Mouse (Mus musculus) spleen, postnatal 4 days (tissue): ENCODE measurements around the gene Gm4353.
A peak's percentile ranks its signal among the peaks of the same experiment; 100 is the strongest.
"Not testable (repeated sequence)": the region's sequence is repeated elsewhere in the genome, so short reads cannot be mapped to it uniquely, and the experiment has no call there.

Experiments used
- DNase-seq, 2 experiments: peaks; one replicate each; pipeline ENCODE4 v3.0.0; 2022; ENCODE audit warnings: low spot score in 2 of 2

The Gm4353 gene

DNA sequence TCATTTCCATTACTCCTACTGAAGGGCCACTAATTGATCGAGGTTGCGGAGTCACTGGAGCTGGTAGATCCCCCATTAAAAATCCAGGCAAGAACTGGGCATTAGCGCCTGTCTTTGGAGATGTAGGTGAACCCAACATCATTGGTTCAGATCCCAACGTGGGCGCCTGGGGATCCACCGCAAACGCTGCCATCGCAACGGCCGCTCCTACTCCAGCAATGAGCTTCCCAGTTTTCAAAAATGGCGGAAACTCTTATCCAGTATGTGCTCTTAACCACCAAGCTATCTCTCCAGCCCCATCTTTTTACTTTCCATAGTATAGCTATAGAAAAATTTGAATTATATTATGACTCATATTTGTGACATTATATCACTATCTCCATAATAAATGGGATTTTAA lies at the start of gene Gm4353:
TSS of gene Gm4353 (minus strand) at position 270 of the 400 bp plus-strand sequence.
- not testable (repeated sequence) for DNase-seq

GRCm38 (mm10) chr7:116132078-116132477 lies 47.6 kb upstream of the Gm4353 start:
- peak; percentile 61 to 84 for DNase-seq

- no peak for DNase-seq
These were observed 47.0 kb upstream of the Gm4353 start for GRCm38 (mm10) chr7:116131390-116131789.

- no peak for DNase-seq
These were observed 44.9 kb upstream of the Gm4353 start for GRCm38 (mm10) chr7:116129374-116129773.

- no peak for DNase-seq
These were observed 43.9 kb upstream of the Gm4353 start for GRCm38 (mm10) chr7:116128286-116128685.

DNA sequence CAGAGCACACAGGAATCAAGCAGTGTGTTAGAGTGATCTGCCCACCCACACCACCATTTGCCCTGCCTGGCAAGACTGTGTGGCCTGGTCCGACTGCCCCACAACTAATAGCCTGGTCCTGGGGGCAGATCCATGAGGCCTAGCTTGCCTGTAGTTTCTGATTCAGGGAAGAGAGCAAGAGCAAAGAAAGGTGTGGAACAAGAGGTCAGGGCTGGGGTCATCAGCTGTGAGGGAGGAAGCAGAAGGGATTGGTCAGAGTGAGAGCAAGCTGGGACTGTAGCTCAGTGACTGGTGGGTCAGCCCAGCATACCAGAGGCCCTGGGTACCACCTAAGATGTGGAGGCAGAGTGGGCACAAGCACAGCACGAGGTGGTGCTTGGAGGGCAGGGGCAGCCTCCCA lies 42.6 kb upstream of the Gm4353 start:
- no peak for DNase-seq

- no peak for DNase-seq
These were observed 41.2 kb upstream of the Gm4353 start for GRCm38 (mm10) chr7:116125671-116126070.

- DNase-seq, result no peak
These were observed 39.6 kb upstream of the Gm4353 start for GRCm38 (mm10) chr7:116124057-116124456.

DNA sequence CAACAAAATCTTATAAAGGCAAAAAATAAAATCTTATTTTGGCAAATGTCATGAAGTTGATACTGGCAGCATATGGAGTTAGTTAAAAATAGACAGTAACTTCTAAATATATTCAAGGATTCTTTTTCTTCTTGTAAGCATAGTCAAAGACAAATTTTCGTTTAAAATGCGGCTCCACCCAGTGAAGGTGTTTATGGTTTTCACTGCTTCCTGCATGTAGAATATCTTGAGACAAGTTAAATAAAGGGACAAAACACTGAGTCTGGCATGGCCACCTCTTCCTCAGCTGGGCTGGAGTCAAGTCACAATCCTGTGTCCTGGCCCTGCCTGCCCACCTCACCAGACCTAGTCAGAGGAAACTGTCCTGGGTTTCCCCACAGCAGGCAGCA lies 39.2 kb upstream of the Gm4353 start:
- no peak for DNase-seq

DNA sequence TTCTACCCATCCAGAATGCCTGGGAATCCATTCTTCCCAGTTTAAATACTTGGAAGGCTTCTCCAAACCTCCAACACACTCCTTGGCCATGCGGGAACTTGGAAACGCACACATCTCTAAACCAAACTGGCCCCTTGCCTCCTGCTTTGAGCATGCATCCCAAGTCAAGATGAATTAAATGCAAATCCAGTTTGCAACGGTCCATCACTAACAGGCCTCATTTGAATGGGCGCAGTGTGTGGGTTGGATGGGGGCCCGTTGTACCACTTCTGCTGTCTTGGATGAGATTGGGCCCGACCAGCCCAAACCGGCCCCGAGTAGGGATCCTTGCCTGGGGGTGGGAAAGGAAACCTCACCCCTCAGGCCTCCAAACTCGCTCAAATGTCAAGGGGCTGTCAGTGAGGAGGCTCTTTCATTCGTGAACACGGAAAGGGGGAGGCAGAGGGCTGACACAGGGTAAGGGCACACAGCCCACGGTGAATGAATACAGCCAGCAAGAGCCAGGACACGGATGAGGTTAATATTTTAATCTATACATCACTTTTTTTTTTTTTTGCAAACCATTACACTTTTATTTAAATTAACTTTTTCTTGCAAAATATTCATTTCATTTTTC lies 38.7 kb upstream of the Gm4353 start:
- no peak for DNase-seq

DNA sequence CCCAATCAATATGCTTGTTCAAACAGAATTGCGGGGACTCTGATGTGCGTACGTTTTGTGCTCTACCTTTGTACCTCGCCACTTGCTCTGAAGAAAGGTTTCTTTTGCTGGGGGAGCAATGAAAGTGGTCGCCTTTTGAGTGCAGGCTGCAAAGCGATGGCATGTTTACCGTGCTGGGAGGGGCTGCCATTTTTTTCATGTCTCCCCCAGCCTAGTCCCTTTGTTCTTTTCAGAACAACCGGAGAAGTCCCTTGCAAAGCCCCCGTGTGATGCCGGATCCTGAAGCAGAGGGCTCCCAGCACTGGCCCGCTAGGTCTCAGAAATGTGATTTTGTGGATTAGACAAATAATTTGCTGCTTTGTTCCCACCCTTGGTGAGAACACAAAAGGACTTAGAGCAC lies 36.8 kb upstream of the Gm4353 start:
- no peak for DNase-seq

DNA sequence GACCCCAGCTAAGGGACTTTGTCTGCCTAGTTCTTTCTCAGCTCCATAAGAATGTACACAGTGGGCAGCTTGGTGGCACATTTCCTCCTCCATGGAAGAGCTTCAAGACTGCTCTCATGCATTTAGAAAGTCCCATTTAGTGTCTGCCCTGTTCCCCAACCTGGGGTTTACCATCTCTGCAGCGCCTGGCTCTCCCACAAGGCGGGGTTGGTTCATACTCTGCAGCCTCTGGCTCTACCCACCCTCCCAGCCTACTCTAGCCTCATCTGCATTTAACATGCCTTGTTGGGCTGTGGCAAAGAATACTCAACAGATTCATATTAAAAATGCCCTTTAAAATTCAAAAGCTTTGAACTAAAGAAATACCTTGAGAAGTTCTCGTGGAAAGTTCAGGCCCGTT lies 36.3 kb upstream of the Gm4353 start:
- DNase-seq, result no peak

GRCm38 (mm10) chr7:116119306-116119857 lies 34.9 kb upstream of the Gm4353 start:
- DNase-seq, result no peak

- DNase-seq, result no peak
These were observed 31.6 kb upstream of the Gm4353 start for GRCm38 (mm10) chr7:116115991-116116390.

- DNase-seq, result no peak
These were observed 30.9 kb upstream of the Gm4353 start for GRCm38 (mm10) chr7:116115216-116115930.

DNA sequence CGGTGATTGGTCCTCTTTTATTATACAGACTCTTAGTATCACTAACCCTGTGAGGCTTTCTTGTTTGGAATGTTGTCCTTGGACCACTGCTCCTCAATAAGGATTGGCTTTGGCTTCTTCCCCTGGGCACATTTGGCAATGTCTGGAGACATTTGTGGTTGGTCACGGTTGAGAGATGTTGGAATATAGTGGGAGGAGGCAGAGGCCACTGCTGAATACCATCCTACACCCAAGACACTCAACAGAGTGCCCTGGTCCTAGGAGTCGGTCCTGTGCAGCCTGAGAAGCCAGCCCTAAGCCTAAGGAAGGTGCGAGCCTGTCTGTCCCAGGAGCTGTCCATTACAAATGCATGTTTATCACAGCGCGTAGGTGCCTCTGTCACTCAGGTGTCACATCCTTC lies 27.1 kb upstream of the Gm4353 start:
- no peak for DNase-seq

GRCm38 (mm10) chr7:116110661-116111060 lies 26.2 kb upstream of the Gm4353 start:
- no peak for DNase-seq

- DNase-seq, result peak in 1 of 2 experiments; percentile 55
These were observed 18.7 kb upstream of the Gm4353 start for GRCm38 (mm10) chr7:116103091-116103490.

DNA sequence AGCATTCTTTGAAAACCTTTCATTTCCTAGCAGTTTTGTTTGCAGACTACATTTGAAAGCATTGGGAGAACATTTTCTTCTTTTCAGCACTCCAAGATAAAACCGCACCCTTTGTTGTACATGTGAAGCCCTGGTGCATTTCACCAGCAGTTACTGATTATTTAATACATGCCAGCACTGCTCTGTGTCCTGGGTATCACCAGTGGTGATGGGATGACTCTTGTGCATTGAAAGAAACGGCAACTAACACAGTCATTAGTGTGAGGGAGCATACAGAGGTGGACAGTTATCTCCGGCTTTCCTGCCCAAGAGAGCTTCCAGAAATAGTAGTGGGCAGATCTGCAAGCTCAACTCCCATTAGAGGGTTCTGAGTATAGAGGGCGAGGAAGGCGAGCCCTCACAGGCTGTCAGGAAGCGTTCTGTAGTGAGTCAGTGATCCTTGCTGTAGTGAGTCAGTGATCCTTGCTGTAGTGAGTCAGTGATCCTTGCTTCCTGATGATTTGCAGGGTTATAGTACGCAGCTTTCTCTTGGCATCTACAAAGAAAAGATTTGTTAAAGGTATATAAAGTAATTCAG lies 15.6 kb upstream of the Gm4353 start:
- no peak for DNase-seq

DNA sequence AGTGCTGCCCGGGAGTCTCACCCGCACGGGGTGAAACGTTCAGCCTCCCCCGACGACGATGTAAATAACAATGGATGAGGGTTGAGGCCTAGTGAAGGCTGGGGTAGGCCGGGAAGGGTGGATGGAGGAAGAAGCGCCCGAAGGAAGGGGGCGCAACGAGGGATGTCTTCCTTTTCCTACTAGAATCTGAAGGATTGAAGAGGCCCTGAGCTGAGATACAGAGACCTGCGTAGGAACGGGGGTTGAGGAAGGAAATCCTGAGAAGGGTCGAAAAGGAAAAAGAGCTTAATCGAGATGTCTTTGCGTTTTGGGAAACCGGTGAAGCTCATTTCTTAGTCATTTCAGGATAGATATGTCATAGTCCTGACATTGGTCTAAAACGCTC lies 9.0 kb upstream of the Gm4353 start:
- DNase-seq, result no peak

DNA sequence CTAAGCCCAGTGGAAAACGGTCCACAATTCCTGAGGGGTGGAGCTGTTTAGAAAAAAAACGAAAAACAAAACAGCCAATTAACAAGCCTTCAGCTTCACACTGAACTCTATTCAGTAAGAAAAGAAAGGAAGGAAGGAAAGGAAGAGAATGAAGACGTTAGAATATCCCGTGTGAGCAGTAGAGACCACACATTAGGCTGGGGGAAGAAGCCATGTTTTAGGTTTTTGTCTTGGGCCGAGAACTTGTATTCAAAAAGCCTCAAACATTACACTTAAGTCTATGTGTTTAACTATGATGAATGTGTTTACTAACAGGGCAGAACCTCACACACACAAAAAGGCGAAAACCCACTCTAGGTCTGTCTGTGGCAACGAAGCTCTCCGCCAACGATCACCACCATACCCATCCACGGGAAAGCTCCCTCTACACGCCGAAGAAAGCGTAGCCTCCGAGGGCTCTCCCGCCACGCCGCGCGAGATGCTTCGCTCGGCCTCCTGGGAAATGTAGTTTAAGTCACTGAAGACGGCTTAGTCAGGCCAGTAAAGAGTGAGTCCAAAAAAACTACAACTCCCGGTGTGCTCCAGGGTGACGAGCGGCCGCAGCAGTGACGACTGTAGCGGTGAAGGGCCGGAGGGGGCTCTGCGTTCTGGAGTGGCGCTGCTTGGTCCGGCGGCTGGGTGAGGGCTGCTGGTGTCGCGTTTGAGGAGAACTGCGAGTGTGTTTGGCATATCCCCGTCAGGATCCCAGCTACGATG lies 8.5 kb upstream of the Gm4353 start:
- peak; percentile 92 to 94 for DNase-seq

DNA sequence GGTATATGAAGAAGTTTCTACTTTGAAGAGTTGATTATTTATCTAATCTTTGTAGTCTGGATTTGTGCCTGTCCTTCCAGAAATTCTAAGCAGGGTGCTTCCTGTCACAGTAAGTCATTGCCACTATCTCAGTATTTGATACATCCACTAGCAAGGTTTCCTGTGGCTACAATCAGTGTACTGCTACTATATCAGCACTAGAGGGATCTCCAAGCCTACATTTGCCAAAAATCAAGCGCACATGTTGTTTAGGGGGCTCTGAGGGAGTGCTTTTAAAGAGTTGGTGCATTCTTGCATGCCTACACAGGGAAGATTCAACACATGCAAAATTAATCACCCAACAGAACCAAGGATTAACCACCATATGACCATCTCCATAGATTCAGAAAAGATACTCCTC lies 23.7 kb downstream of the Gm4353 start:
- no peak for DNase-seq
